Mouse (Mus musculus): ENCODE results near the gene Wnt3.

GRCm38 (mm10) chr11:103865346-103865745 lies 91.4 kb downstream of the Wnt3 start:
- no peak for TF ChIP-seq CTCF (IDR thresholded peaks at IDR 0.05; ENCODE audit: extremely low read depth, insufficient read depth, low read length)
- no peak for TF ChIP-seq POLR2A (IDR thresholded peaks at IDR 0.05; ENCODE audit: extremely low read depth, insufficient read depth, low read length)

Measured in cortical plate, adult 2 months (tissue).